In the genomic region with DNA sequence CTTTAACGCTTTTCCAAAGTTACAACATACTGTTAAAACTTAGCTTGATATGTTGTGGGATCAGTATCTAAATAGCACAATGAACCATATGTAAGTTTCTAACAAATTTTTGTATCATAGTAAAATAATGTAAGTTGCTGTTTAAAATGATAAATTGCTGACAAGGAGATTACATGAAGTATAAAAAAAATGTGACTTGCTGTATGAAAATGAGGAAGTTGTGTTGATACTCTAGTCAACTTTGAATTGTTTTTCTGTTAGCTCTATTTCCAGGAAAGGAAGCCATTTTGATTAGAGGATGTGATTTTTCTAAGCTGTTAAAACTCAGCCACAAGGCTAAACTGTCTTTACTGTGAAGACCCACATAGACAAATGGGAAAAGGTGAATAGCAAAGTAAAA, we compare ENCODE assay signal across 28 mouse cellular contexts.
"Had no signal": no experiment of that assay in that cellular context is flagged by ENCODE, and none has a peak within 500 bp of the region (broad histone marks: within the 10 kb centered on the region; RNA-seq: fewer than 3 reads in every experiment).

No protein-coding gene starts in this region.

- H3K4me1 ChIP-seq: embryonic facial prominence, embryonic 10.5 days; embryonic facial prominence, embryonic 12.5 days; embryonic facial prominence, embryonic 13.5 days; embryonic facial prominence, embryonic 15.5 days; forebrain, embryonic 10.5 days; forebrain, embryonic 12.5 days; forebrain, embryonic 13.5 days; forebrain, embryonic 15.5 days; heart, embryonic 10.5 days had no signal

- H3K36me3 ChIP-seq: embryonic facial prominence, embryonic 10.5 days; embryonic facial prominence, embryonic 12.5 days; embryonic facial prominence, embryonic 13.5 days; embryonic facial prominence, embryonic 15.5 days; forebrain, embryonic 10.5 days; forebrain, embryonic 12.5 days; forebrain, embryonic 15.5 days; heart, embryonic 10.5 days had no signal

- H3K27me3 ChIP-seq: embryonic facial prominence, embryonic 12.5 days; embryonic facial prominence, embryonic 13.5 days; embryonic facial prominence, embryonic 15.5 days; forebrain, embryonic 12.5 days; forebrain, embryonic 13.5 days; forebrain, embryonic 15.5 days had no signal

- ATAC-seq: forebrain, embryonic 13.5 days; forebrain, embryonic 14.5 days; forebrain, embryonic 15.5 days; forebrain, embryonic 16.5 days; forebrain, postnatal 0 days had no signal

- H3K4me3 ChIP-seq: embryonic facial prominence, embryonic 10.5 days; embryonic facial prominence, embryonic 12.5 days; embryonic facial prominence, embryonic 13.5 days; embryonic facial prominence, embryonic 15.5 days; erythroblast, embryonic 14.5 days; forebrain, embryonic 10.5 days; forebrain, embryonic 12.5 days; forebrain, embryonic 13.5 days; forebrain, embryonic 15.5 days; gastrocnemius, adult 2 months; heart, embryonic 10.5 days had no signal

- H3K4me2 ChIP-seq: embryonic facial prominence, embryonic 12.5 days; embryonic facial prominence, embryonic 13.5 days; embryonic facial prominence, embryonic 15.5 days; forebrain, embryonic 12.5 days; forebrain, embryonic 13.5 days; forebrain, embryonic 15.5 days had no signal

- DNase-seq: cerebellum, adult 8-10 months; cerebellum, adult 9-10 months; cerebellum, adult 9-11 months; cerebellum, postnatal 10 days; cerebellum, postnatal 14 days; cerebellum, postnatal 25 days; cerebellum, postnatal 36 days; embryo, embryonic 11 days; forebrain, postnatal 0 days; gastrocnemius, adult 2 months; gastrocnemius, postnatal 10 days; gastrocnemius, postnatal 14 days; gastrocnemius, postnatal 25 days; gastrocnemius, postnatal 36 days; heart, adult 11 months; heart, adult 18-20 months had no signal

- H3K9ac ChIP-seq: embryonic facial prominence, embryonic 12.5 days; embryonic facial prominence, embryonic 13.5 days; embryonic facial prominence, embryonic 15.5 days; forebrain, embryonic 12.5 days; forebrain, embryonic 13.5 days; forebrain, embryonic 15.5 days; forebrain, postnatal 0 days had no signal

- H3K27ac ChIP-seq: embryonic facial prominence, embryonic 10.5 days; embryonic facial prominence, embryonic 12.5 days; embryonic facial prominence, embryonic 13.5 days; embryonic facial prominence, embryonic 15.5 days; forebrain, embryonic 10.5 days; forebrain, embryonic 12.5 days; forebrain, embryonic 13.5 days; forebrain, embryonic 15.5 days; gastrocnemius, adult 2 months; heart, embryonic 10.5 days had no signal

- H3K9me3 ChIP-seq: embryonic facial prominence, embryonic 10.5 days; embryonic facial prominence, embryonic 12.5 days; embryonic facial prominence, embryonic 13.5 days; embryonic facial prominence, embryonic 15.5 days; forebrain, embryonic 10.5 days; forebrain, embryonic 12.5 days; forebrain, embryonic 13.5 days; forebrain, embryonic 15.5 days; heart, embryonic 10.5 days had no signal
